Mouse (Mus musculus): ENCODE measurements around the gene Crhr1.

DNA sequence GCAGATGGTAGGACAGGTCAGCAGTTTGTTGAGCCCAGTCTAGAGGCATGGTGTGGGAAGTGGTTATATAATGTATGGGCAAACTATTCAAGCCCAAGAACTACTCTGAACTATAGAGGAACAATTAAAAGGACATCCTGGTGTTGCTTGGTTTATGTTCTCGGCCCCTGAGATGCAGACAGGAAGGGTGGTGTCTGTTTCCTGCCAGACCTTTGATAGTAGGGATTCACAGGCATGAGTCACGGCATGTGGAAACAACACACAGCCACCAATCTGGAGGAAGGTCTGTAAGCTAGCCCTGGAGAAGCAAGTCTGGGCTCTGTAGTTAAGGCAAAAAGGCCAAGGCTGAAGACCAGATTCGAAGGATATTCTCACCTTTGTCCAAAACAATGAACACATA is 70.6 kb downstream of the Crhr1 start:
- no peak for TF ChIP-seq CTCF (IDR thresholded peaks at IDR 0.05; ENCODE audit: extremely low read depth, insufficient read depth, insufficient read length, insufficient replicate concordance)
- no peak for TF ChIP-seq POLR2A (IDR thresholded peaks at IDR 0.05; ENCODE audit: low read depth, low read length)

All from spleen, adult 2 months (tissue).